Mouse (Mus musculus) bone marrow macrophage, adult 2 months (primary cell): ENCODE results near the gene Smco2. TPM values are rescaled to one million over a fixed set of nuclear protein-coding genes. Genes with fewer than 3 reads are reported as not detected.

Source experiments
- H3K27ac ChIP-seq: 2 replicates; pipeline ENCODE4 v1.5.1; 2012; ENCODE audit warnings: low read depth, low read length; ENCODE audit not compliant: insufficient read depth
- H3K4me1 ChIP-seq: 2 replicates; pipeline ENCODE4 v1.6.1; 2012; ENCODE audit warnings: low read length; ENCODE audit not compliant: control insufficient read depth, insufficient read depth
- H3K4me3 ChIP-seq: 2 replicates; pipeline ENCODE4 v1.5.1; 2012; ENCODE audit warnings: mild to moderate bottlenecking, low read length, moderate library complexity; ENCODE audit not compliant: insufficient read depth
- CTCF ChIP-seq: IDR thresholded peaks from 2 replicates; pipeline ENCODE4 v1.5.1; 2012; ENCODE audit warnings: low read depth, mild to moderate bottlenecking, low read length, moderate library complexity
- POLR2A ChIP-seq: IDR thresholded peaks from 2 replicates; pipeline ENCODE4 v1.6.1; 2012; ENCODE audit warnings: mild to moderate bottlenecking, low read depth, low read length, borderline replicate concordance
- polyA plus RNA-seq: library from polyadenylated mRNA; stranded (reverse); fragments of >200 nt; gene quantifications from 2 replicates; pipeline ENCODE4 v1.2.4, GENCODE M21; 2012; ENCODE audit not compliant: missing spikeins, insufficient read depth, insufficient read length

Gene Smco2
- polyA plus RNA-seq, 1 experiment: not detected

DNA sequence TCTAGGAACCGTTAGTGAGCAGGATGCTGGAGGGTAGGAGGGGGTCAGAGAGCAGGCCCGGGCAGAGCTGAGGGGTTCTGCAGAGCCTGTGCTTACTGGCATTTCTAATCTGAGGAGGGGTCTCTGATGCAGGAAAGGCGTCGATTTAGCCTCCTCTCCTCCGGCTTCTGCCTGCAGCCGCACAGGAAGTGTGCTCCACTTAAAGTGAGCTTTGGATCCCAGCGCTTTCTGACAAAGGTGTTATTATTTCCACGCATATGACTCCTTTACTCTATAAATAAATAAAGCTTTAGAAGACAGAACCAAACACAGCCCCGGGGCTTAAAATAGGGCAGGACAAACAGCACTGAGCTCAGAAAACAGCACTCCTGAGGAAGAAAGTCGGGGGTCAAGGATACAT is 29.0 kb downstream of the Smco2 start:
- Histone ChIP-seq H3K4me1 (peaks cover 2% of the 10 kb centered on the region; the same call in 1 of the 2 replicates), H3K4me3 (no peak overlapping the region), H3K27ac (no peak overlapping the region)
- TF ChIP-seq POLR2A (no peak), CTCF (no peak)

DNA sequence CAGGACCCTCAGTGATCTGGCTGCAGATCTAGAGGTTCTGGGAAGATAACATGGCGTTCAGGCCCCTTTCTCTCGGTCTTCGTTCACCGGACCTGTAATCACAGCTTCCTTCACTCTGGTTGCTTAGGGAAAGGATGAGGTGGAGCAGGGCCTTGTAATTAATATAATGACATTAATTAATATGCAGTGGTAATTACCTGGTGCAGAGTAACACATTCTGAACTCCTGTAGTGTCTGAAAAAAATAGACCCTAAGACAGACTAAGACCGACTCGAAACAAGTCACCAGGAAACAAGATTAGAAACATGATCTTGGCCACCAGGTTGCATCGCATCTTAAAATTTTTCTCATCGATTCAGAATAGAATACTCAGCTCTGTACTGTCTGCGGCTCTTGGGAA is 30.0 kb downstream of the Smco2 start:
- H3K4me1 ChIP-seq: peaks cover 9% of the 10 kb centered on the region
- no peak overlapping the region for H3K4me3 ChIP-seq
- no peak overlapping the region for H3K27ac ChIP-seq
- TF ChIP-seq POLR2A: no peak
- no peak for TF ChIP-seq CTCF

DNA sequence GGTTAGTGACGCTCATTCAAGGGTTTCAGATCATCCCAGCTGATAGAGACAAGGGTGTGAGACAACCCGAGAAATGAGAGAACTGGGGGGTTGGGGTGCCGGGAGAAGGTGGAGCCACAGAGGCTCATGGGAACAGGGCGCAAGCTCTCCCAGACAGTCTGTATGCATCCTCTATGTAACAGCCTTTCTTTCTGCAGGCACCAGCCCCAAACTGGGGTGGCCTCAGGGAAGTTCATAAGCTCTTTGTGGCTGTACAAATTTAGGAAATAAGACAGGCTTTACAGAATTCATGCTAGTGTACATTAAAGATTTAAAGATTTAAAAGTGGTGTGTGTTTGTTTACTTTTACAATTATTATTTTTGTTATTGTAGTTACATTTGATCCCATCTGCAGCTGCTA is 30.4 kb downstream of the Smco2 start:
- no peak for TF ChIP-seq POLR2A
- TF ChIP-seq CTCF: no peak
- H3K4me3 ChIP-seq: no peak overlapping the region
- peaks cover 12% of the 10 kb centered on the region for H3K4me1 ChIP-seq

DNA sequence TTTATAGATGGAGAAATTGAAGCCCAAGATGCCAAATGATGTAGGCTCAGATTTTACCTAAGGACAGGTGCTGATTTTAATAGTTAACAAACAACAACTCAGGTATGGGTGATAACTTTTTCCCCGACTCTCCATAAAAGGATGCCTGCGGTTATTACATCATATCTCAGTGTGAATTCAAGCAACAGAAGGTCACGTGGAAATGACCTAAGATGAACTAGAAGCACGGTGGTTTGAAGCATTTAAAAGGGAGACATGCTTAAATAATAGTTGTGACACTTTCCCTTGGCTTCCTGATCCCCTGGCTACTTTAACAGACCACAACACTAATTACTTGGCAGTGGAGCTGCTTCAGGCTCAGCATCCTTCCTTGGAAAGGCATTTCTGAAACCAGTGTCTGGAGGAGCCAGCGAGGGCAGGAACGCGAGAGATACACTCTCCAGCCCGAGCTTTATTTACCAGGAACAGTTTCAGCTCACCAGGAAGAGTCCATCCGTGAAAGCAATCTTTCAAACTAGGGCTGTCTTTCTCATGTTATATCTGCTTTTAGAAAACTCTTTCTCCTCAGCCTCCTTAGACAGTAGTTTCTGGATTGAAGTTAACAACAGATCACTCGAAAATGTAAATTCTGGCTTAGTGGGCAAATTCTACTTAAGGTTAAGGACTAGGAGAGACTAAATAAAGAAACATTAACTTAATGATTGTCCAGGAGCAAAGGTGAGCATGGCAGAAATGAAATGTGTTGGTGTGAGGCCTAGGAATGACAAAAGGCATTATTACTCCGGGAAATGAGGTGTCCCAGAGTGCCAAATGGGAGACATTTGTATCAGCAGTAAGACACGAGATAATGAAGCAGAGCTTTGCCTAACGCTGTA is 32.2 kb downstream of the Smco2 start:
- H3K4me3 ChIP-seq: no peak overlapping the region
- TF ChIP-seq CTCF (no peak), POLR2A (no peak)
- H3K4me1 ChIP-seq: peaks cover 17% of the 10 kb centered on the region
- H3K27ac ChIP-seq: no peak overlapping the region

More for the DNA sequence above, 30.4 kb downstream of the Smco2 start:
- H3K27ac ChIP-seq: no peak overlapping the region

DNA sequence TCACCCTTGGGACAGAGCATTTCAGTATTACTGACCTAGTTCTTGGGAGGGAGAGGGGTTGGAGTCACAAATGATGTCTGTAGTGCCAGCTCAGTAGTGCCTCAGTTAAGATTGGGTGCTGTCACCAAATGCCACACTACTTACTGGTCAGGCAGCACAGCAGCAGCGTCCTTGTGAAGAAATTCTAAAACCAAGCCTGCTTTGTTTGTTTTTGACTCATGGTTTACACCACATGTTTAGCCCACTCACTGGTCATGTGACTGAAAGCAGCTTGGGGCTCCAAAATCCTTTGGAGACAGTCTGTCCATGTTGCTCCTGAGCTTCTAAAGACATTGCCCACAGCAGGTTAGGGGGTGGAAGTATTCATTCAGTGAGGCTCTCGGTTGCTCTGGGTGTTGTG is 33.5 kb downstream of the Smco2 start:
- TF ChIP-seq POLR2A (no peak), CTCF (no peak)
- Histone ChIP-seq H3K4me3 (no peak overlapping the region), H3K4me1 (peaks cover 20% of the 10 kb centered on the region), H3K27ac (no peak overlapping the region)

DNA sequence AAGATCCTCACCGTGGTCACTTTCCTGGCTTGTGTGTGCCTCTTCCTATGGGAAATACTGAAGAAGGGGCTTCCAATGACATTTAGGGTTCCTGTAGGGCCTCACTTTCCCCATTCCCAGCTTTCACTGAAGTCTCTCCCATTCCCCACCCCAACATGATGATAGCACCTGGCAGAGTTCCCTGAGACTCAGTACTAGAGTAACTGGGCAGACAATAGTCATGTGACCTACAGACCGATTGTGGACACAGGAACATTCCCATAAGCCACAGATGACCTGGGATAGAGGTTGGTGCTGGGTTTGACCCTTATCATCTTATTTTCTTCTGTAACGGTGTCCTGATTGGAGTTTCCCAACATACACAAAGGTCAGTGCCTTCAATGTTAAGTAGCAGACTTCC is 34.3 kb downstream of the Smco2 start:
- no peak overlapping the region for H3K27ac ChIP-seq
- H3K4me3 ChIP-seq: no peak overlapping the region
- no peak for TF ChIP-seq CTCF
- TF ChIP-seq POLR2A: no peak
- H3K4me1 ChIP-seq: peaks cover 21% of the 10 kb centered on the region

DNA sequence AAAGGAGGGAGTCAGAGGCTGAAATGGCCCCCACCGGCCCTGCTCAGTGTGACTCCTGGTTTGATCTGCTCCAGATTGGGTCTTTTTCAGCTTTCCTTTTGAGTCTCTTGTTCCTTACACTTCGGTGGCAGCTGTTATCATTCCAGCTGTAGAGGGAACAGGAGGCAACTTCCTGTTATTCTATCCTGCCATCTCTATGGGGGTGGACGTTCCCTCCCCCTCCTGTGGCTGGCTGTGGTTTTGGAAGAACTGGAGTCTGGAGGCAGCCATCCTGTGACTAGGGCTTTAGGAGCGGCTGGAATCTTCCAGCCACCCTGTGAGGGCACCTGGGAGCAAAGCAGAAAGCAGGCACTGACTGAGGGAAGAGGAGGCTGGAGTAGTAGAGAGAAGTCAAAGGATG is 34.9 kb downstream of the Smco2 start:
- Histone ChIP-seq H3K4me1 (peaks cover 25% of the 10 kb centered on the region), H3K27ac (no peak overlapping the region), H3K4me3 (no peak overlapping the region)
- TF ChIP-seq CTCF (no peak), POLR2A (no peak)

DNA sequence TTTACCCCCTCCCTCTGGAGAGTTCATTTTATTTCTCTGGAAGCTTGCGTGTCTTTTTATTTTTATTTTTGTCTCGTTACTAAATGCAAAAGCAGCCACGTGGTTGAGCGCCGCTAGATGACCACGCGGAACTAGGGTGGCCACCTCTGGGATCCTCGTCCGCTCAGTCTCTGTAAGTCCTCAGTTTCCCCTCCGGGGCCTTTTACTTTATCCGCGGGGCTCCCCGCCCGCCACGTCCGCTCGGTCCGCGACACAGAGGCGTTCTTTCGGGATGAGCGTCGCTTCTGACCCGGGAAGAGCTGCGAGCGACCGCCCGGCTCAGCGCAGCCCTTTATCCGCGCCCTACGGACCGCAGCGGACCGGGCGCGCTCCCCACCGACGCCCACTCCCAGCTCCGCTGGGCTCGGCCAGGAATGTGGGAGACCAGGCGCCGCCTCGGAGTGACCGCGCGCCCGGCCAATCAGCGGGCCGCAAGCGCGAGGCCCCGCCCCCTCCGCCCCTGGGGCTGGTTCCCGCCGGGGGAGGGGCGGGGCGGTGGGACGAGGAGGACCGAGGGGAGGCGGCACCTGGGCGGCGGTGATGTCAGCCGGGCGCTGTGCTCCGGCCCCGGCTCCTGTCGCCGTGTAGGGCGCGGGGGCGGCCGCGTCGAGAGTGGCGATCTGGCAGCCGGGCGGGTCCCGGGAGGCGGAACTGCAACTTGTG is 38.2 kb downstream of the Smco2 start, which contains the start of gene Ppfibp1:
Gene Ppfibp1, plus strand, starts transcription at position 530 of the 702 bp plus-strand sequence.
- peaks cover 29% of the 10 kb centered on the region for H3K4me1 ChIP-seq
- H3K27ac ChIP-seq: peak within 1 kb of the TSS; percentile 21
- TF ChIP-seq POLR2A (no peak; the same call in 1 of the 2 replicates), CTCF (no peak)
- H3K4me3 ChIP-seq: peak within 1 kb of the TSS; percentile 73

DNA sequence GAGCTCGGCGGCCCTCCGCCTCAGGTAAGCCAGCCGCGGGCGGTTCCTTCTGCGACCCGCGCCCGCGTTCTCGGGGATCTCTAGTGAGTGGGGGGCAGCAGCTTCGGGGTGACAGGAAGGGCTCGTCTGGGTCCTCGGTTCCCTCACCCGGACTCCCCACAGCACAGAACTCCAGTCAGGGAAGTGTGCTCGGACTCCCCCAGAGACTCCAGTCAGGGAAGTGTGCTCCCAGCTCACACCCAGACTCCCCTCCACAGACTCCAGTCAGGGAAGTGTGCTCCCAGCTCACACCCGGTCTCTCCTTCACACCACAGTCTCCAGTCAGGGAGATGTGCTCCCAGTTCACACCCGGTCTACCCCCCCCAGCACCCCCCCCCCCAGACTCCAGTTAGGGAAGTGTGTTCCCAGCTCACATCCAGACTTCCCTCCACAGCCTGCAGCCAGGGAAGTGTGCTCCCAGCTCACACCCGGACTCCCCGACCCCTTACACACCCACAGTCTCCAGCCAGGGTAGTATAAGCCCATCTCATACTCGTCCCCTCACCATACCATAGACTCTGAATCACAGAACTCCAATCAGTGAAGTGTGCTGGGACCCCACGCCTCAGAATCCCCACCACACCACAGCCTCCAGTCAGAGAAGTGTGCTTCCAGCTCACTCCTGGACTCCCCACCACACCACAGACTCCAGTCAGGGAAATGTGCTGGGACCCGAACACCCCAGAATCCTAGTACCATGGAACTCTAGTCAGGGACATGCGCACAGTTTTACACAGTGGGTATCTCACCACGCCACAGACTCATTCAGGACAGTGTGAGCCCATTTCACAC is 39.0 kb downstream of the Smco2 start:
- Histone ChIP-seq H3K4me3 (peak overlapping the region; percentile 73), H3K27ac (peak overlapping the region; percentile 21), H3K4me1 (peaks cover 34% of the 10 kb centered on the region)
- TF ChIP-seq POLR2A (no peak), CTCF (no peak; the same call in 1 of the 2 replicates)
